Mouse (Mus musculus): ENCODE measurements around the gene Nuak1.

DNA sequence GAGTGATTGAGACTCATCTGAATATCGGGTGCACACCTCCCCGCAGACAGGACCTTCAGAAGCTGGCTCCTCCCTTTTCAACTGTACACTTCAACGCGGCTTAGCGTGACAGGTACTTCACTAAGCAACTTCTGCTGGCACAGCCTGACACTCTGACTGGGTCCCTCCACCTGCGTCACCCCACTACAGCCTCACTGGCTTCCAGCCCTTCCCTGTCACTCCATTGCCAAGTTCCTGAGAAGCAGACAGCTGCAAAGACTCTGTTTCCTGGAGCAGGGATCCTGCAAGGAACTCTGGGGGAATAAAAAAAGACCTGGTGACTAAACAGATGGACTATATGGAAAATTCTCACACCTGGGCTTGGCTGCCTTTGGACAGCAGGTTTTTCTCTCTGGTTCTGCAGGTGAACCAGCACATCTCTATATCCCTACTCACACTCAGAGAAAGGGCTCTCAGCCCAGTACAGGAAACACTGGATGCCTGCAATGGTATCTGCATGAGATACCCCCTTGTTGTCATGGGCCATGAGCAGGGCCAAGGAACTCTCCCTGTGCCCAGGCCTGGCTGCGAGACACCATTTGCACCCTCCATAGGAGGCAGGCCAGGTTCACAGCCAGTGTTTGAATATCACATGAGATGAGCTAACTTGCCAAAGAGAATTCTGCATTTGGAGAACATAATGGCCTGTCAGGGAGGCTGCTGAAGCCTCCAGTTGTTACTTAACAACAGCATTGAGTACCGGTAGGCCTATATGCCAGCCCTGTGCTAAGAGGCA lies 44.3 kb downstream of the Nuak1 start:
- TF ChIP-seq POLR2A (IDR thresholded peaks at IDR 0.05; ENCODE audit: control insufficient read depth in 1 of 2, insufficient read depth in 1 of 2, low read depth in 1 of 2, low read length in 2 of 2, poor library complexity in 1 of 2) (no peak), MAX (IDR thresholded peaks at IDR 0.05; ENCODE audit: low read length) (no peak), CTCF (IDR thresholded peaks at IDR 0.05 in 2 of 3, conservative IDR thresholded peaks at IDR 0.05 in 1 of 3; ENCODE audit: control insufficient read depth in 1 of 3, insufficient read depth in 1 of 3, low read depth in 2 of 3, low read length in 3 of 3, poor library complexity in 1 of 3, severe bottlenecking in 1 of 3) (no peak), JUND (IDR thresholded peaks at IDR 0.05; ENCODE audit: low read depth, low read length) (no peak), USF2 (IDR thresholded peaks at IDR 0.05; ENCODE audit: borderline replicate concordance in 1 of 2, insufficient read depth in 1 of 2, low read depth in 1 of 2, low read length in 2 of 2) (no peak), CHD1 (IDR thresholded peaks at IDR 0.05; ENCODE audit: low read depth, low read length) (no peak), MEF2A (IDR thresholded peaks at IDR 0.05; ENCODE audit: extremely low read depth, insufficient replicate concordance, low read depth, low read length, poor library complexity, severe bottlenecking) (no peak), MYB (IDR thresholded peaks at IDR 0.05; ENCODE audit: low read depth, low read length) (no peak), RAD21 (IDR thresholded peaks at IDR 0.05; ENCODE audit: low read depth, low read length) (no peak), E2F4 (IDR thresholded peaks at IDR 0.05; ENCODE audit: borderline replicate concordance, low read depth, low read length) (no peak), BHLHE40 (IDR thresholded peaks at IDR 0.05; ENCODE audit: borderline replicate concordance, low read depth, low read length) (no peak), ZKSCAN1 (IDR thresholded peaks at IDR 0.05; ENCODE audit: low read depth, low read length) (no peak), EP300 (IDR thresholded peaks at IDR 0.05; ENCODE audit: low read depth in 1 of 2, low read length in 2 of 2) (no peak), POLR2AphosphoS5 (IDR thresholded peaks at IDR 0.05; ENCODE audit: borderline replicate concordance, low read depth, low read length) (no peak)
